Mouse (Mus musculus) C2C12 (cell line): ENCODE data around the gene Cbfb.

Source experiments
- CEBPB ChIP-seq: IDR thresholded peaks from one replicate; pipeline ENCODE4 v1.6.1; 2011; ENCODE audit warnings: low read depth, mild to moderate bottlenecking, control low read depth, moderate library complexity
- CTCF ChIP-seq: IDR thresholded peaks from one replicate; pipeline ENCODE4 v1.5.1; 2011; ENCODE audit not compliant: control insufficient read depth, insufficient read depth, insufficient read length
- MAX ChIP-seq: IDR thresholded peaks from one replicate; pipeline ENCODE4 v1.6.1; 2011; ENCODE audit warnings: mild to moderate bottlenecking, control low read depth
- MYOD1 ChIP-seq: IDR thresholded peaks from one replicate; pipeline ENCODE4 v1.6.1; 2011; ENCODE audit warnings: low read depth; ENCODE audit not compliant: control insufficient read depth, insufficient read length
- MYOG ChIP-seq: IDR thresholded peaks from one replicate; pipeline ENCODE4 v1.6.1; 2011; ENCODE audit not compliant: control insufficient read depth, insufficient read length; ENCODE audit errors: extremely low read depth
- USF1 ChIP-seq: IDR thresholded peaks from one replicate; pipeline ENCODE4 v1.6.1; 2011; ENCODE audit warnings: low read depth, mild to moderate bottlenecking, control low read depth, moderate library complexity

GRCm38 (mm10) chr8:105252680-105253537, 82.4 kb downstream of the Cbfb start:
- TF ChIP-seq CTCF = no peak
- TF ChIP-seq MAX = no peak
- TF ChIP-seq MYOD1 = no peak
- TF ChIP-seq USF1 = no peak
- TF ChIP-seq MYOG = no peak
- TF ChIP-seq CEBPB = no peak
